Mouse (Mus musculus) adrenal gland, postnatal 10 days (tissue): ENCODE measurements around the gene Pde8a. TPM values are rescaled to one million over a fixed set of nuclear protein-coding genes. Genes with fewer than 3 reads are reported as not detected.
A peak's percentile ranks its signal among the peaks of the same experiment; 100 is the strongest.
"Not testable (repeated sequence)": the region's sequence is repeated elsewhere in the genome, so short reads cannot be mapped to it uniquely, and the experiment has no call there.

Source experiments
- DNase-seq: peaks from one replicate; pipeline ENCODE4 v3.0.0; 2021; ENCODE audit warnings: mixed read lengths
- long read RNA-seq, 2 experiments: library from polyadenylated mRNA; stranded (forward); transcript quantifications; one replicate each; pipeline ENCODE4 v2.0.0; 2021
- total RNA-seq, 2 experiments: library from RNA; stranded (reverse); gene quantifications; 2 replicates each; pipeline ENCODE4 v1.2.3; 2021

Pde8a gene
- 10 to 100 TPM; 29.9 to 31.0 TPM for total RNA-seq
- long read RNA-seq, experiment 1, partial matches to known transcripts = 13 of 19 reads
- long read RNA-seq, experiment 1, other reads (novel, unspliced or antisense) = 2 of 19 reads
- long read RNA-seq, experiment 2, transcript Pde8a-201 (22 exons, 3,802 nt) = major isoform, 23 of 36 reads
- long read RNA-seq, experiment 2, partial matches to known transcripts = 8 of 36 reads
- long read RNA-seq, experiment 2, other reads (novel, unspliced or antisense) = 5 of 36 reads

- peak; percentile 59 for DNase-seq
These were observed at the start of gene Pde8a for GRCm38 (mm10) chr7:81213347-81214152. Pde8a (plus strand) TSS chr7:81213596.

DNA sequence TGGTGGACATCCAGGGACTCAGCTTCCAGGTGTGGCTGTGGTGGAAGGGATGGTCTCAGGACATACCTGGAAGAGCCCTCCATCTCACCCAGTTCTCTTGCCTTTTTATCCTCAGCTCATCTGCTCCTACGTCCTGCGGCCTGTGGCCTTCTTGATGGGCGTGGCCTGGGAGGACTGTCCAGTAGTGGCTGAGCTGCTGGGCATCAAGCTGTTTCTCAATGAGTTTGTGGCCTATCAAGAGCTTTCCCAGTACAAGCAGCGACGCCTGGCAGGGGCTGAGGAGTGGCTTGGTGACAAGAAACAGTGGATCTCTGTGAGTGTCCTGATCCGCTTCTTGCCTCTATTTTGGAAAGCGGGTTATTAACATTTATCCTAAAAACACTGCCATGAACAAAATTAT is 49.0 kb upstream of the Pde8a start:
- no peak for DNase-seq

DNA sequence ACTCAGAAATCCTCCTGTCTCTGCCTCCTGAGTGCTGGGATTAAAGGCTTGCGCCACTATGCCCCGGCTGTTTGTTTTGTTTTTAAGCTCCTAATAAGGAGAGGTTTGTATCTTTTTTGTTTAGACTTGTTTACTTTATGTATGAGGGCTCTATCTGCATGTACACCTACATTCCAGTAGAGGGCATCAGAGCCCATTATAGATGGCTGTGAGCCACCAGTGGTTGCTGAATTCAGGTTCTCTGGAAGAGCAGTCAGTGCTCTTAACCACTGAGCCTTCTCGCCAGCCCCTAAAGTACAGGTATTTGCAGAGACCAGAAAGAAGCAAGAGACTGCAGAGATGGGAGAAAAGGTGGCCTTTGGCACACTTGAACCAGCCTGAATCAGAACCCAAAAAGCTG is 46.3 kb upstream of the Pde8a start:
- DNase-seq = peak; percentile 49

GRCm38 (mm10) chr7:81169351-81169750 is 44.0 kb upstream of the Pde8a start:
- DNase-seq = no peak

DNA sequence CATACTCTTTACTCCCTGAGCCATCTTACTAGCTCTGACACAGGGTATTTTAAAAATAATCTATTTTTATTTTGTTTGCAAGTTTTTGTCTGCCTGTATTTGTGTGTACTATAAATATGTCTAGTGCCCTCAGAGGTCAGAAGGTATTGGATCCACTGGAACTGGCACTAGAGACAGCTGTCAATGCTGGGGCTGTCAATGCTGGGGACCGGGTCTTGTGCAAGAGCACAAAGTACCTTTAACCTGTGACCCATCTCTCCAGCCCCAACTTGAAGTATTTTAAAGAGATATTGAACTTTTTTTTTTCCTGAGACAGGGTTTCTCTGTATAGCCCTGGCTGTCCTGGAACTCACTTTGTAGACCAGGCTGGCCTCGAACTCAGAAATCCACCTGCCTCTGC is 39.5 kb upstream of the Pde8a start:
- DNase-seq = no peak

DNA sequence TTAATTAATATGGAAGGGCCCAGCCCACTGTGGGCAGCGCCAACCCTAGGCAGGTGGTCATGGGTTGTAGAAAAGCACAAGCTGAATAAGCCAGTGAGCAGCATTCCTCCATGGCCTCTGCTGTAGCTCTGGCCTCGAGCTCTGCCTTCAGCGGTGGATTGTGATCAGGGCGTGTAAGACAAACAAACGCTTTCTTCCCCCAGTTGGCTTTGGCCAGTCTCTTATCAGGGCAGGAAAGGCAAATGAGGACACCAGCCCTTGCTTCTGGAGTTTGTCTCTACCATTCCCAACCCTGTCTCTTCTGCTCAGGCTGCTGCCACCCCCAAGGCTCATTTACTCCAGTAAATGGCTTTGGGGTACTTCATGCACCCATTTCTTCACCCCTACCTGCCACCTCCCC is 38.7 kb upstream of the Pde8a start:
- no peak for DNase-seq

- DNase-seq = no peak
These were observed 37.1 kb upstream of the Pde8a start for GRCm38 (mm10) chr7:81176187-81176769.

GRCm38 (mm10) chr7:81179494-81179893 is 33.9 kb upstream of the Pde8a start:
- no peak for DNase-seq

DNA sequence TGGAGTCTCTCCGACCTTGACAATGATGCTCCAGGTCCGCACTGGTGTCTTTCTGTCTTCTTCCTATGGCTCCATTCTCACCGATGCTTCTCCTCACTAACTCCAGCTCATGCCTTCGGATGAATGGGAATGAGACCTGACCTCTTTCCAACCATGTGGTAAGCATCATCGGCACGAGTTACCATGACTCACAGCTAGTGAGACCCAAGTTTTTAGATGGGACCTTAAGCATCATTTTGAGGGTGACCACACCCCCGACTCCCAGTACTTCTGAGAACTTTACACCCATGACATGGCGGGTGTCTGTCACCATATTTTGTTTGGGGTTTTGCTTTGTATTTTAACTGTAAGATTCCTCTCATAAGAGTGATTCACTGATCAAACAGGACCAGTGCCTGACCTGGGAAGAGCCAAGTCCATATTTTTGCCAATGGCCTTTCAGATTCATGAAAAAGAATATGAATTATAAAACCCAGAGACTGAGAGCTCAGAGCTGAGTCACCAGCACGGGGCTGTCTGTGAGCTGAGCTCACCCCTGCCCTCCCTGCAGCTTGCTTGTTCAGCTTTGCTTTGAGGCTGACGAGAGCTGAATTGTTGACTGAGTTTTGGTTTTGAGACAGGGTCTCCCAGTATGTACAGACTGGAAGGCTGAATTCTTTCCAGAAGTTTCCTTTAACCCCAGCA is 30.8 kb upstream of the Pde8a start:
- no peak for DNase-seq

DNA sequence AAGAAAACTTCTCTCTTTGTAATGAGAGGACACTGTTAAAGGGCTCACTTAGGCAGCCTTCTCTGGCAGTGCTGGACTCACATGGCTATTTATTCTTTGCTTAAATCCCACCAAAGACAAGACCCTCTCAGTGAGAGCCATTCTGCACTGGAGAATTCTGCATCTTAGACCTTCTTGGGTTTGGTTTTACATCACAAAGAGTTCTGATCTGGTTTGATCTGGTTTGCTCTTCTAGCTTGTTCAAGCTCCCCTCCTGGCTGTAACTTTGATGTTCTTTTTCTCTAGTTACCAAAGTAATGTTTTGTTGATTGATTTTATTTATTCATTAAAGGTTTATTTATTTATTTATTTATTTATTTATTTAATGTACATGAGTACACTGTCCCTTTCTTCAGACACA is 30.2 kb upstream of the Pde8a start:
- no peak for DNase-seq

GRCm38 (mm10) chr7:81184136-81184535 is 29.3 kb upstream of the Pde8a start:
- DNase-seq = no peak

DNA sequence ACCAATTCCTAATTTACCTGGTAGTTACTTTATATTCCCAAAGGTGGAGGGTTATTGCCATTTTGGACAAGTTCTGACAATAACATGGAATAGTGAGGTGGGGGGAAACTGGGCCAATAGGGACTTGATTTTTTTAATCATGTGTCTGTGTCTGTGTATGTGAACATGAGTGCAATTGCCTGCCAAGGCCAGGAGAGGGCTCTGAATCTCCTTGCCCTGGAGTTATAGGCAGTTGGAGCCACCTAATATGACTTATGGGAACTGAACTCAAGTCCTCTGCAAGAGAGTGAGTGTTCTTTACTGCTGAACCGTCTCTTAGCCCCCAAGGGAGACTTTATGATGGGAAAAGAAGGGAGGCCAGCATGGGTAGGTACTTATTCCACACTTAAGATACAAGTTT is 28.7 kb upstream of the Pde8a start:
- DNase-seq = no peak

- peak; percentile 54 for DNase-seq
These were observed 27.4 kb upstream of the Pde8a start for GRCm38 (mm10) chr7:81186036-81186435.

- DNase-seq = no peak
These were observed 24.2 kb upstream of the Pde8a start for GRCm38 (mm10) chr7:81189180-81189579.

GRCm38 (mm10) chr7:81195509-81195908 is 17.9 kb upstream of the Pde8a start:
- no peak for DNase-seq

GRCm38 (mm10) chr7:81196796-81197195 is 16.6 kb upstream of the Pde8a start:
- DNase-seq = peak; percentile 45

GRCm38 (mm10) chr7:81198538-81198937 is 14.9 kb upstream of the Pde8a start:
- peak; percentile 78 for DNase-seq

DNA sequence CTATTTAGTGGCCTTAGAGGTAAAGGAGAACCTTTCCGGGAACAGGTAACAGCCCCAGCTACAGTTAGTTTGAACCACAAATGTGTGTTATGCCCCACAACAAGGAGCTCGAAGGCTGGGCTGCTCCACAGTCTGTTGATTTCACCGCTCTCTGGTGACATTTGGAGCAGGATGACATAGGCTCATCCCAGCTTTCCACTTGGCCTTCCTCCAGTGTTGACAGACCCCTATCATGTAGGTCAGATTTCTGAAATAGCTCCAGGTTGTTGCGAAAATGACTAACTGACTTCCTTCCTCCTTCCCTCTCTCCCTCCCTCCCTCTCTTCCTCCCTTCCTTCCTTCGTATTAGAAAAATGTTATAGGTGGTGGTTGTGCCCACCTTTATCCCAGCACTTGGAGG is 14.3 kb upstream of the Pde8a start:
- no peak for DNase-seq

DNA sequence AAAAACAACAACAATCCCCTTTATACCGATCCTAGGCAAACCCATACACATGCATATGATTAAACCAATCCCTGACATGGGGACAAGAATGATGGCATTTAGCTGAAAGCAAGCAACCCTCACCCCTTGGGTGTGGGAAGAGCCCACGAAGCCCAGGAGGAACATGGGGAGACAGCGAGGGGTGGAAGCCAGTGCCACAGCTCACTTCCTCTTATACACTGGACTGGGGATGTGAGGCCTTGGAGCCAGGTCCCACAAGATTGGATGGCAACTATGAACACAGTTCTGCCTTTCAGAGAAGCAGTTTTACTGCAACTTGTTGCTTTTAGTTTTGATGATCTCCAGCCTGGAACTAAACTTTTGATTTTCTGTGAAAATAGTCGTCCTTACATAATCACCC is 13.6 kb upstream of the Pde8a start:
- DNase-seq = no peak

DNA sequence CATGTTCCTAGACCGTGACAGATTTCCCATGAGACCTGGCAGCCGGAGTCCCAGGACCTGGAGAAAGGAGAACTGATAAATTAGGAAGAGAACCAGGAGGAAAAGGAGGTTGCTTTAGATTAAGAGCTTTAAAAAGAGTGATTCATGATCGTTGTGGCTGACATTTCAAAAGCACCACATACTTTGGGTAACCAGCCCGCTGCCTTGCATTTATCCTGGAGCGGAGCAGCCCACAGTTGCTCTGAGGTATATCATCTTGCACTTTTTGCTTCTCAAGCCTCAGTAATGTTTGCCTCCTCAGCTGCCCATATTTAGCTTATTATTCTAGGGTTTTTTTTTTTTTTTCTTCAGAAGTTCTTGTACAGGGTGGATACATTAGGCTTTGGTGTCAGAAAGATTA is 11.0 kb upstream of the Pde8a start:
- DNase-seq = no peak

DNA sequence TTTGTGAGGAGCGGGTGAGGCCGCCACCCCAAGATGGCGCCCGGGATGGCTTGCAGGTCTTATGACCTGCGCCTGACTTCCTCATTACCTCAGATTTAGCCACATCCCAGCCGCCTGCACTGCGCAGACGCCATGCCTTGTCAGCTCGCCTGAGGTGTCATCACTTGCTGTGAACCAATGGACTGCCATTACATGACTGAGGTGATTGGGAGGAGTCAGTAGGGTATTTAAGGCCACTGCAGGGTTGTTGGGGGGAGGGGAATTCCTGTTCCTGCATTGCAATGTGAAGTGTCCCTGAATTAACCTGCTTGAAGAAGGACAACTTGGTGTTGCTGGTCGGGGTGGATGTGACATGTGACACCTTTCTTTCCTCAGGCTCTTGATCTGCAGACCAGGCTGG is 9.8 kb upstream of the Pde8a start:
- DNase-seq = not testable (repeated sequence)

DNA sequence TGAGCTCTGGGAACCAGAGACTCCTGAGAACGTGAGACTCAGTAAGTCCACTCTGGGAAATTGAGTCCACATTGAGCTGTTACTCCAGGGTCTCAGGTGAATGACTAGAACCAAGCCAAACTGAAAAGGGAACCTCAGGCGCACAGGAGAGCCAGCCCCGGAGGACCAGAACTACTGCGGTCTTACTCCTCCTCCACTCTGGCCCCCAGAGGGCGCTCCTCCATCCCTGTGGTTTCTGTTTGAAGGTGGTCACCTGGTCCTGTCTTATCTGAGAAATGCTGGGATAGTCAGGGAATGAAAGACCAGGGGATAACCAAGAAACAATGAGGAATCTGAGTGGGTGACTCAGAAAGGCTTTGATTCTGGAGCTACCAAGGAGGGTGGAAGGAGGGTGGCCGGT is 4.5 kb upstream of the Pde8a start:
- peak; percentile 85 for DNase-seq
